Mouse (Mus musculus) limb, embryonic 11.5 days (tissue): Measurements from ENCODE around the gene Rps3a1. TPM values are rescaled to one million over a fixed set of nuclear protein-coding genes. Genes with fewer than 3 reads are reported as not detected.
A peak's percentile ranks its signal among the peaks of the same experiment; 100 is the strongest.

ENCODE experiments used
- ATAC-seq: fragments of 200-750 bp; cut with Nextera tagmentation; 2 replicates; pipeline ENCODE4 v1.8.0; 2017; ENCODE audit warnings: low read depth; ENCODE audit not compliant: insufficient number of reproducible peaks, low FRiP score, low TSS enrichment
- DNase-seq: peaks from one replicate; pipeline ENCODE4 v3.0.0-alpha.2; 2015; ENCODE audit warnings: low spot score
- H3K27ac ChIP-seq: fragments of 300-500 bp; sonication (generic); replicated peaks from 2 replicates; pipeline ENCODE4 v1.5.1; 2014; ENCODE audit warnings: low read depth, mild to moderate bottlenecking, low read length
- H3K27me3 ChIP-seq: fragments of 300-500 bp; sonication (generic); 2 replicates; pipeline ENCODE4 v1.6.1; 2014; ENCODE audit warnings: mild to moderate bottlenecking, low read length, mixed read lengths; ENCODE audit not compliant: control insufficient read depth, insufficient read depth
- H3K36me3 ChIP-seq: fragments of 300-500 bp; sonication (generic); 2 replicates; pipeline ENCODE4 v1.6.1; 2014; ENCODE audit warnings: mild to moderate bottlenecking, low read length, moderate library complexity, mixed read lengths; ENCODE audit not compliant: control insufficient read depth, insufficient read depth
- H3K4me1 ChIP-seq: fragments of 300-500 bp; sonication (generic); 2 replicates; pipeline ENCODE4 v1.6.1; 2014; ENCODE audit warnings: low read length, mixed read lengths; ENCODE audit not compliant: control insufficient read depth, insufficient read depth
- H3K4me2 ChIP-seq: fragments of 300-500 bp; sonication (generic); 2 replicates; pipeline ENCODE4 v1.6.1; 2014; ENCODE audit warnings: low read depth, mild to moderate bottlenecking, moderate library complexity; ENCODE audit not compliant: severe bottlenecking
- H3K4me3 ChIP-seq: fragments of 300-500 bp; sonication (generic); 2 replicates; pipeline ENCODE4 v1.5.1; 2014; ENCODE audit warnings: low read depth, low read length
- H3K9ac ChIP-seq: fragments of 300-500 bp; sonication (generic); 2 replicates; pipeline ENCODE4 v1.6.1; 2014; ENCODE audit warnings: mild to moderate bottlenecking, low read length
- H3K9me3 ChIP-seq: fragments of 300-500 bp; sonication (generic); 2 replicates; pipeline ENCODE4 v1.6.1; 2016; ENCODE audit warnings: low read length; ENCODE audit not compliant: control insufficient read depth
- WGBS: fragments of 180-500 bp; shearing (Covaris S2); extraction: QIAGEN DNeasy Blood & Tissue Kit; methylation state at CpG from one replicate; pipeline ENCODE4 v1.1.7; 2014; 5-methylcytosine and 5-hydroxymethylcytosine counted together
- polyA plus RNA-seq: library from polyadenylated mRNA; unstranded; fragments of >200 nt; fragmentation: Nextera tagmentation; extraction: Ambion mirVana; gene quantifications from 2 replicates; pipeline ENCODE4 v1.2.1, GENCODE M21; 2014

The Rps3a1 gene
- 1,399 and 1,412 TPM in 2 replicates for polyA plus RNA-seq

DNA sequence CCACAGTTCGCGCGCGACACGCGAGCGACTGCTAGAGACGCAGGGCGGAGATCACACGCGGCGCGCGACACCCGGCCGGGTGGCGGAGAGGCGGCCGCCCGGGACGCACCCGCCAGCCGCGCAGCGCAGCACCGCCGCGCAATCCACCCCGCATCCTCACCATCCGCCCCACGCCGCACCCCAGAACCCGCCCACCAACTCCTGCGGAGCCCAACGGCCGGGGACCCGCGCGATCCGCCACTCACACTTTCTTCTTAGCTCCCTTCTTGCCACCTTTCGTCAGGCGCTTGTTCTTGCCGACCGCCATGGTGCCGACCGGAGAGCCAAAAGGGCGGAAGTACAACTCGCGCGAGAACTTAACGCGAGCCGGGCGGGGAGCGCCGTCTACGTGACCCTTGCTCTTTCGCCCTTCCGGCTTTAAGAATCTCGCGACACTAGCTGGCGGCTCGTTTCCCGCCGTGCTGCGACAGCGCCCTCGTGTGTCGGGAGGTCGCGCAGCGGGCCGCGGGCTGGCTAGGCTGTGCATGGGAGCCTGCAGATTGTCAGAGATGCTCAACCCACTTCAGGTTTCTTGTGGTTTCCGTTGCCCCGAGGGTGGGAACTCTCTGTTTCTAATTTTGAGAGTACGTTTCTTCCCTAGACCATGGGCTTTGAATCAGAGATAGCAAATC, at the start of gene Rps3a1:
TSS of gene Rps3a1 (minus strand) at position 440 of the 671 bp plus-strand sequence.
- peak within 1 kb of the TSS; percentile 84 for H3K27ac ChIP-seq
- H3K9me3 ChIP-seq: no peaks in the 10 kb centered on the region
- peak within 1 kb of the TSS; percentile 77 for H3K4me2 ChIP-seq
- WGBS: under 1% methylated on average over 73 of the region's 77 CpGs
- DNase-seq: peak; percentile 100
- peaks cover 10% of the 10 kb centered on the region for H3K36me3 ChIP-seq
- peak within 1 kb of the TSS; percentile 99 for H3K9ac ChIP-seq
- H3K27me3 ChIP-seq: no peaks in the 10 kb centered on the region
- peak; percentile 93 for ATAC-seq
- no peaks in the 10 kb centered on the region for H3K4me1 ChIP-seq
- peak within 1 kb of the TSS; percentile 98 for H3K4me3 ChIP-seq

DNA sequence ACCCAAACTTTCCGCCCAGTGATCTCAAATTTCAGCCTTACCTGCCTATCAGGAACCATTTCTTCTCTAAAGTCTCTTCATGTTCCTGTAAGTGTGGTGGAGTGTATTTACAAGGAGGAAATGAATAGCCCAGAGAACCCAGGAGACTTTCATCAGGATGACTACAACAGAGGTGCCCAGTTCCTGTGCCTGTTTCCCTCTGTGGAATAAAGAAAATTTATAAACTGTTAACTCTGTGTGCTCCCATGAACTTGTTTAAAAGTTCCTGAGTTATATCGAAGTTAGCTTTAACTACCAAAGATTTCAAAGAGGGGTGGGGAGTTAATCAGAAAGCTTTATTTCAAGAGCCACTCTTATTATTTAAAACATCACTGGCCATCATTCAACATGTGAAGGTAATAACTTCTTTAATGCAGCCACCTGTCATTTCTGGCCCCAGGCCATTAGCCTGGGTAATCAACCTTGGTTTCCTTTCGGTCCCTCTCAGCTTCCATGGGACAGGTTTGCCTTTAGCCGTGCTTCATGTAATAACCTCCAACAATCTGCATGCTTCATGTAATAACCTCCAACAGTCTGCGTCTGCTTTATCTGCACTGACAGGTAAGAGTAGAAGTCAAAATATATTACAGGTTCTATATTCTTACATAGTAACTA, 45.4 kb upstream of the Rps3a1 start:
- Histone ChIP-seq H3K27ac (peak overlapping the region; percentile 42; the same call in 1 of the 2 replicates), H3K4me2 (no peak overlapping the region), H3K27me3 (no peaks in the 10 kb centered on the region), H3K9me3 (no peaks in the 10 kb centered on the region), H3K36me3 (no peaks in the 10 kb centered on the region), H3K4me3 (no peak overlapping the region), H3K9ac (no peak overlapping the region), H3K4me1 (peaks cover 9% of the 10 kb centered on the region; the same call in 1 of the 2 replicates)
- WGBS: 15% methylated on average over 5 of the region's 5 CpGs
- DNase-seq (peak; percentile 57), ATAC-seq (peak; percentile 75)

DNA sequence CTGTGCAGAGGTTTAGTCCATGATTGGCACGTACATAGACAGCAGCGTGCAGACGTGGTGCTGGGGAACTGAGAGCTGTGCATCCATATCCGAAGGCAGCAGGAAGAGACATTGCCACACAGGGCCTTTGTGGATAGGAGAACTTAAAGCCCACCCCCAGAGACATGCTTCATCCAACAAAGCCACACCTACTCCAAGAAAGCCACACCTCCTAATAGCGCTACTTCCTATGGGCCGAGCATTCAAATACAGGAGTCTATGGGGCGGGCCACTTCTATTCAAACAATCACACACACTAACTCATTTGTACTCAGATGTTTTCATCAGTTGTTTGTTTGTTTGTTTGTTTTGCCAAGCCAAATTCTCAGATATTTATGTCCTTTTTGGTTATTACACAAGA, 42.0 kb upstream of the Rps3a1 start:
- no peak for ATAC-seq

DNA sequence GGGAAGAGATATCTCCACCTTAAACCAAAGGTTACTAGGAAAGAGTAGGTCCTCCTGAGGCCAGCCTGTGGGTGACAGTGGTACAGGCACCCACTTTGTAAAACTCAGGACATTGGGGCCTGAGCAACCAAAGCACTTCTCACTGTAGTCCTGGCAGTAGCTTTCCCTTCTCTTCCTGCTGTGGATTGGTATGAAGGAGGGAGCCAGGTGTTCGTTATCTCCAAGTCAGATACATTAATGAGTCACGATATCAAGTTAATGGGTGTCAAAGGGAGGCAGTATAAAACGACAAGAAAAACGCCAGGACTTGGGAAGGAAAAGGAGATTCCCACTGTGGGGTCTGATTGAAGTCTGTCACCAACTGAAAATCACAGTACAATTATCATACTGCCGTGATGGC, 38.6 kb upstream of the Rps3a1 start:
- Histone ChIP-seq H3K9me3 (no peaks in the 10 kb centered on the region), H3K4me1 (no peaks in the 10 kb centered on the region), H3K36me3 (no peaks in the 10 kb centered on the region), H3K9ac (no peak overlapping the region), H3K4me3 (no peak overlapping the region), H3K27ac (no peak overlapping the region), H3K4me2 (no peak overlapping the region), H3K27me3 (no peaks in the 10 kb centered on the region)
- no peak for DNase-seq
- WGBS: 68% methylated on average over 5 of the region's 5 CpGs
- no peak for ATAC-seq

More for the DNA sequence above, 42.0 kb upstream of the Rps3a1 start:
- H3K27me3 ChIP-seq: no peaks in the 10 kb centered on the region
- 90% methylated on average over 7 of the region's 7 CpGs for WGBS
- no peak overlapping the region for H3K27ac ChIP-seq
- H3K9ac ChIP-seq: no peak overlapping the region
- H3K9me3 ChIP-seq: no peaks in the 10 kb centered on the region
- H3K4me2 ChIP-seq: no peak overlapping the region
- no peak overlapping the region for H3K4me3 ChIP-seq
- no peaks in the 10 kb centered on the region for H3K36me3 ChIP-seq
- no peak for DNase-seq
- H3K4me1 ChIP-seq: peaks cover 9% of the 10 kb centered on the region; the same call in 1 of the 2 replicates

DNA sequence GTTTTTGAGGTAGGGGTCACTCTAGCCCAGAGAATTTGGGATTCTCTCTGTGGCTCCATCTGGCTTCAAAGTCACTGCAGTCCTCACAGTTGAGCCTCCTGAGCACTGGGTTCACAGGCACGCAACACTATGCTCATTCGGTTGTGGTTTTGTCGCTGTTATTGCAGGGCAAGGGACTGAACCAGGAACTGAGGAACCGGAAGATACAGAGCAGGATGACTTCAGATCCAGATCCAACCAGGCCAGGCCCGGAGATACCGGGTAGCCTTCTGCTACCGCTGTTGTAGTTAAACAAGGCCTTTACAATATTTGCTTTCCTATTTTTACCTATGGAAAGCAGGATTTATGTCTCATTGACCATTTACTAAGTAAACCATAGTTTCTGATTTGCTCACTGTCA, 37.2 kb upstream of the Rps3a1 start:
- no peak for ATAC-seq
- no peak overlapping the region for H3K27ac ChIP-seq
- H3K4me3 ChIP-seq: no peak overlapping the region
- no peaks in the 10 kb centered on the region for H3K4me1 ChIP-seq
- WGBS: 91% methylated on average over 7 of the region's 7 CpGs
- no peaks in the 10 kb centered on the region for H3K27me3 ChIP-seq
- no peaks in the 10 kb centered on the region for H3K36me3 ChIP-seq
- H3K4me2 ChIP-seq: no peak overlapping the region
- no peaks in the 10 kb centered on the region for H3K9me3 ChIP-seq
- no peak for DNase-seq
- H3K9ac ChIP-seq: no peak overlapping the region

DNA sequence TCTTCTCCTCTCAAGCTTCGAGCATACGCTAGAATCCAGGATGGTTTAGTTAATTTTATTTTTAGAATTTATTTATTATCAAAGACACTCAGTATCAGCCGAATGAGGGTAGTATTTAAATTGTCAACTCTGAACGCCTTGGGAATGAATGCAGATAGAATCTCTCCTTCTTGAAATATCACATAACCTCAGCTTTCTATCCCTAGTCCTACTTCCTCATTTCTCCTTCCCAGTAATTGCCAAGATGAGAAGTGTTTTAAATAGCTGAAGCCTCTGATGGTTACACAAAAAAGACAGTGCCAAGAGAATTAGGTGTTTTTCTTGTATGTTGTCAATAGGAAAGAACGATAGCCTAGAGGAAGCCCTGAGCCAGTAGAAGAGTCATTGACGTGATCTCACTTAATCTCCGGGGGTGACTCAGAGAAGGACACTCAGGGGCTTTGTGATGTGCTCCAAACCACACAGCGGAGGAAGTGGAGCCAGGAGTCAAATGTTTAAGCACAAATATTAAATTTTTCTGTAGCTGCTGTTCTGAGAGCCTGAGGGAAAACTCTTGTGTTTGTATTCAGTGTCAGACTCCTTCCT, 26.4 kb upstream of the Rps3a1 start:
- WGBS: 88% methylated on average over 8 of the region's 8 CpGs
- no peak for DNase-seq
- no peak for ATAC-seq

DNA sequence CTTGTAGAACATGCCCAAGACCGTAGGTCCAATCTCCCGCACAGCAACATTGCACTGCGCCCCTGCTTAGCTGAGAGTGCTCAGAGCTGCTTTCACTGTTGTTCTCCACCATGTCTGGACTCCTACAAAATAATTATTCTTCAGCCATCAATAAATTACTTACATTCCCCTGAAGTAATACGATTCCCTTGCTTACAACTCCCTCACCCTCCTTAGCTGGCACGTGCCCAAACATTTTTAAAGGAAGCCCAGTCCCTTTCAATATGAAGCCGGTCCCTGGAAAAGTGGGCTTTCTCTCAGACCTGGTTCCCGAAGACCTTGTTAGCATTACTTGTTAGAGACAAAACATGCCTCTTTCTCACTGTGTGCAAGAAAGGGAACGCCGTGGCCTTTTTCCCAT, 7.0 kb upstream of the Rps3a1 start:
- no peak for ATAC-seq
- Histone ChIP-seq H3K27me3 (no peaks in the 10 kb centered on the region), H3K4me2 (no peak overlapping the region), H3K4me1 (no peaks in the 10 kb centered on the region), H3K27ac (no peak overlapping the region), H3K4me3 (no peak overlapping the region), H3K9ac (no peak overlapping the region), H3K36me3 (no peaks in the 10 kb centered on the region), H3K9me3 (no peaks in the 10 kb centered on the region)
- DNase-seq: no peak
- WGBS: 75% methylated on average over 9 of the region's 9 CpGs

More for the DNA sequence above, 26.4 kb upstream of the Rps3a1 start:
- H3K9me3 ChIP-seq: no peaks in the 10 kb centered on the region
- H3K4me2 ChIP-seq: no peak overlapping the region
- H3K4me3 ChIP-seq: no peak overlapping the region
- no peaks in the 10 kb centered on the region for H3K27me3 ChIP-seq
- no peaks in the 10 kb centered on the region for H3K36me3 ChIP-seq
- H3K27ac ChIP-seq: no peak overlapping the region
- no peaks in the 10 kb centered on the region for H3K4me1 ChIP-seq
- no peak overlapping the region for H3K9ac ChIP-seq

DNA sequence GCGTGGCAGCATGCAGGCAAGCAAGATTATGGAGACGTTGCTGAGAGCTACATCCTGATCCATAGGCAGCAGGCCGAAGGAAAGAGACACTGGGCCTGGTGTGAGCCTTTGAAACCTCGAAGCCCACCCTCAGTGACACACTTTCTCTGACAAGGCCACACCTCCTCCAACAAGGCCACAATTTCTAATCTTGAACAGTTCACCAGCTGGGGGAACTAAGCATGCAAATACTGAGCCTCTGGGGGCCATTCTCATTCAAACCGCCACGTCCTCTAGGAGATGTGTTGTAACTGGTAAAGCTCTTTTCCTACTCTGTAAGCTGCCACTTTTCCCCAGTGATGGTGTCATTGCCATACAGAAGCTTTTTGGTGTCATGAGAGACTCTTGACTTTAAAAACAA, 6.6 kb upstream of the Rps3a1 start:
- no peaks in the 10 kb centered on the region for H3K27me3 ChIP-seq
- H3K9me3 ChIP-seq: no peaks in the 10 kb centered on the region
- no peak overlapping the region for H3K4me2 ChIP-seq
- H3K9ac ChIP-seq: no peak overlapping the region
- H3K4me3 ChIP-seq: no peak overlapping the region
- DNase-seq (no peak), ATAC-seq (no peak)
- 79% methylated on average over 6 of the region's 6 CpGs for WGBS
- no peak overlapping the region for H3K27ac ChIP-seq
- H3K36me3 ChIP-seq: no peaks in the 10 kb centered on the region
- H3K4me1 ChIP-seq: no peaks in the 10 kb centered on the region
